Mouse (Mus musculus) adrenal gland, postnatal 25 days (tissue): Measurements from ENCODE around the gene Zfp629. TPM values are rescaled to one million over a fixed set of nuclear protein-coding genes. Genes with fewer than 3 reads are reported as not detected.
A peak's percentile ranks its signal among the peaks of the same experiment; 100 is the strongest.
"Not testable (repeated sequence)": the region's sequence is repeated elsewhere in the genome, so short reads cannot be mapped to it uniquely, and the experiment has no call there.

Experiments used
- DNase-seq: peaks from one replicate; pipeline ENCODE4 v3.0.0; 2021; ENCODE audit warnings: mixed read lengths
- long read RNA-seq: library from polyadenylated mRNA; stranded (forward); transcript quantifications from one replicate; pipeline ENCODE4 v2.0.0, GENCODE M21; 2021
- total RNA-seq: library from RNA; stranded (reverse); gene quantifications from 2 replicates; pipeline ENCODE4 v1.2.3, GENCODE M21; 2021

Gene Zfp629
- total RNA-seq = 25.1 and 25.4 TPM in 2 replicates
- long read RNA-seq, partial matches to known transcripts = 0 of 3 reads
- long read RNA-seq, other reads (novel, unspliced or antisense) = 3 of 3 reads

DNA sequence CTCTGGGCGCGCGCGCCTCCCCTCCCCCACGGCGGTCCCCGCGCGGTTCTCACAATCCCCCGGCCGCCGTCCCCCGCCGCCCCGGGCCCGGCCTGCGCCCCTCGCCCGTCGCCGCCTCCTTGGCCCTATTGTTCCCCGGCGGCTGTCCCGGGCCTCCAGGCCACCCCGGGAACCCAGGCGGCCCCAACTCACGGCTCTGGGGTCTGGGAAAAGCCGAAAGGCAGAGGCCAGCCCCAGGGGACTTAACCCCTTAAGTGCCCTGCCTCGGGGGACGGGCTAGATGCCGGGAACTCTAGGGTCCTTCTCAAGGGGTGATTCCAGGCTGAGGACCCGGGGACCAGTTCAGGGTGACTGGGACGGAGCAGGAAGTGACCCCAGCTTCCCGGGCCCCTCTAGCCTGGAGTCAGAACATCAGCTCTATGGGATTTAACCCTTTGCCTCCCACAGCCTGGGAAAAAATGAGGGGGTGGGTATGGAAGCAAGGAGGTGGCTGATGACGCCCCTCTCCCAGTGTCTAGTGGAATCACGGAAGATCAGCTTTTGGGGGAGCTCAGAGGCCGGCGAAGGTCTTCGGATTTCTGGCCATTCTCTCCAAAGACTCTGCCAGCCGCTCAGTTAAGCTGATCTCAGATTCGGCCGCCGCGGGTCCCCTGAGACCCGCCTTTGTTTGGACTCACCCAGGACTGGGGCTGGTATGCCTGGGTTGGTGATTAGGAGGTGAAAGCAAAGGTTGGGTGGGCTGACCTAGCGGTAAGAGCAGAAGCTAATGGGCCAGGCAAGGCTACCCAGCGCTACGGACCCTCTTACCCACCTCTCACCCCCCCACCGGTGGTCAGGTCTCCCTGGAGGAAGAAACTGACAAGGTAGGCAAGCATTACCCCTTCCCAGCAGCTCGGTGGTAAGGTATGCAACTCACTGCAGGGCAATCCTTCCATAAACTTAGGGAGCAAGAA, at the start of gene Zfp629:
Gene Zfp629 (minus strand): TSS at position 907 of the 953 bp plus-strand sequence.
- DNase-seq = peak; percentile 68

DNA sequence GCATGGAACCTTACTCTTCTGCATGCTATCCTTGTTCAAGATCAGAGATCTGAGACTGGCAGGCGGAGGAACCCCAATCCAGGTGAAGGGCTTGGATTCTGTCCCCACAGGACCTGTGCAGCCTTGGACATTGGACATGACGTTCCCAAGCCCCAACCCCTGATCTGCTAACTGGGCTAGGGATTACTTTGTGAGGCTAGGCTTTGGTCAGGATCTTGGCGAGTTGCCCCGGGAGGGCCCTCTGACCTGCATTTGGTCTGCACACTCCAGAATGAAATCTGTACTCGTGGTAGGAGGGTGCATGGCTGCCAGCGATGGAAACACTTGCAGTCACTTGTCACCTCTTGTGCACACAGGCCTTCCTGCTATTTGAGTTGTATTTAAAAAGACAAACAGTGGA, 47.3 kb upstream of the Zfp629 start:
- DNase-seq = no peak

DNA sequence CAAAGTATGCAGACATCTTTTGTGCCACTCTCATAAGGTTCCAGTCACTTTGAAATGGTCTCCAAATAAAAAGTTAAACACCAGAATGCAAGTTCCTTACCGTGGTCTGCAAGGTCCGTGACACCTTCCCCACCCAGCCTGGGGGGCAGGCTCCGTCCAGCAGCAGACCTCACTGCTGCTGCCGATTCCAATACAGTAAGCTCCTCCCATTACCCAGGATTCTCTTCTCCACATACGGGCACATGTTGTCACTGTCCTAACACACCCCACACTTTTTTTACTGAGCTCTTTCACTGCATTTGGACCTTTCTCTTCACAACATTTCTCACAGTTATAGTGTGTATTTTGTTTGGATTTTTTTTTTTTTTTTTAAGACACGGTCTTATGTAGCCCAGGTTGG, 46.2 kb upstream of the Zfp629 start:
- no peak for DNase-seq

DNA sequence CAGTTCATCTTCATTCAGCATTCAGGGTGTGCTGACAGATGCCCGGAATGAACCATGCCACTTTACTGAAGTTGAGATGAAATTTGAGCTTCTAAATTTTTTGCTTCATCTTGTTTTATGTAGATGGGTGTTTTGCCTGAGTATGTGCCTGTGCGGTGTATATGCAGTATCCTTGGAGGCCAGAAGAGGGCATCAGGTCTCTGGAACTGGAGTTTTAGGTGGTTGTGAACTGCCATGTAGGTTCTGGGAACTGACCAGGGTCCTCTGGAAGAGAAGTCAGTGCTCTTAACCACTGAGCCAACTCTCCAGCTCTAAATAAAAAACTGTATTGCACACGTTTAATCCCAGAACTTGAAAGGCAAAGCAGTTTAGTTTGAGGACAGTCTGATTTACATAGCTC, 45.3 kb upstream of the Zfp629 start:
- no peak for DNase-seq

DNA sequence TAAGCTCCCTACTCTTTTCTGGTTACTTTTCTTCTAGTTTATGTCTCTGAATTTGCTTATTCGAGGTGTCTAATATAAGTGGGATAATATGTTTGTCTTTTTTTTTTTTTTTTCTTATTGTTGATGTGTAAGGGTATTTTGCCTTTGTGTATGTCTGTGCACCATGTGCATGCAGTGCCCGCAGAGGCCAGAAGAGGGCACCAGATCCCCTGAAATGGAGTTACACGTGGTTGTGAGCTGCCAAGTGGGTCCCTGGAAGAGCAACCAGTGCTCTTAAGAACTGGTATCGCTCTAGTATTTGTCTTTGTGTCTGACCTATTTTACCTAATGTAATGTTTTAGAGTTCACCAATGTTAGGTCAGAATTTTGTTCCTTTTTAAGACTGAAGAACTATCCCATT, 41.3 kb upstream of the Zfp629 start:
- peak; percentile 78 for DNase-seq

DNA sequence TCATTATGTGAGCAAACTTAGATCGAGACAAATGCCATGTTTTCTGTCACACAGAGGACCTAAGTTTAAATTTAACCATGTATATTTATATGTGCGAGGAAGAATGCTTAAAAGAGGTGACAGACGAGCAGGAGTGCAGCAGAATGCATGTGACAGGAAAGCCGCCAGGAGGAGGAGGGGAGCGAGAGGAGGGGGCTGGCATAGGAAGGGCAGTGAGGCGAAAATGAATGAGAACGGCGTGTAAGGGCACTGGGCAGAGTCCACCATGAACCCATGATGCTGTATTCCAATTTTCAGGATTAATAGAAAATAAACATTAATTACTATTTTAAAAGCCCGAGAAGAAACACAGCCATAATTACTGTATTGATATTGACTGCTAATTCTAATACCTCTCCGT, 38.7 kb upstream of the Zfp629 start:
- no peak for DNase-seq

DNA sequence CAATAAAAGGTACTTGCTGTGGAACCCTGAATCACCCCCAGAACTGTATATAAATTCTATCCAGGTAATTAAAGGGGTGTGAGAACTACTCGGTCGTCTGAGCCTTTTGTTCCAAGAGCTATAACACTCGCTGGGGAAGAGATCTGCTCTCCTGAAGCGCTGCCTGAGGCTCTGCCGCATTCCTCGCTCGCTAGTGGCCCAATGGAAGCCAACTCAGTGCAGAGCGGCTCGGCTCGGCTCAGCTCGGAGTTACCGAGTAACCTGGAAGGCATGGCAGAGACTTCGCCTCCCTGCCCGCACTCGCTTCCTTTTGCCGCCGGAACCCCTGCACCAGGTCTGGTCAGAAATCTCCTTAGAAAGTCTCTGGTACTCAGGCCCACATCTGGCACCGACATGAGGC, 36.5 kb upstream of the Zfp629 start:
- no peak for DNase-seq

DNA sequence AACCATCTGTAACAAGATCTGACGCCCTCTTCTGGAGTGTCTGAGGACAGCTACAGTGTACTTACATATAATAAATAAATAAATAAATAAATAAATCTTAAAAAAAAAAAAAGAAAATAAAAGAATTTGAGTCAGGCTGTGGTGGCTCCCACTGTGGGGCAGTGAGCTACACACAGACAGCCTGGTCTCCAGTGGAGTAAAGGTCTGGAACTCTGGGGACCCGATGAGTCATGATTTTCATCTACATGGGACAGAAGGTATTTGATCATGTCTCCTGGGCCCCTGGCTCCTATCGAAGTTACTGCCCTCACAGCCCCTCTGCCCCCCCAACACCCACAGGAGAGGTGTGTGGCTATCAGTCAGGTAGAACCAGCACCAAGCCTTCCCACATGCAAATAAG, 36.0 kb upstream of the Zfp629 start:
- no peak for DNase-seq

DNA sequence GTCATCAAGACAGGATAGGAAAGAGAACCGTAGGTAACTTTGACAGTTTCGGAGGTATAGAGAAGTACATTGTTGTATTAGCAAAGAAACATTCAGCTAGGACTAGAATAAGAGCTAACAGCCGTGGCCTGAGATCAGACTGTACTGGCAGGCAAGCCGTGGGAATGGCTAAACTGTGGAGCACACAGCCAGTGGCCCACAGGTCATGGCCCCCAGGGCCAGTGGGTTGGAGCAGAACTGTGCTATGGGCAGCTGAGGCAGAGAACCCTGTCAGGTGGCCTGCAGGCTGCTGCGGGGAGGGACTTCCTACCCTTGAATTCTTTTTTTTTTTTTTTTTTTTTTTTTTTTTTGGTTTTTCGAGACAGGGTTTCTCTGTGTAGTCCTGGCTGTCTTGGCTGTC, 33.6 kb upstream of the Zfp629 start:
- DNase-seq = no peak

DNA sequence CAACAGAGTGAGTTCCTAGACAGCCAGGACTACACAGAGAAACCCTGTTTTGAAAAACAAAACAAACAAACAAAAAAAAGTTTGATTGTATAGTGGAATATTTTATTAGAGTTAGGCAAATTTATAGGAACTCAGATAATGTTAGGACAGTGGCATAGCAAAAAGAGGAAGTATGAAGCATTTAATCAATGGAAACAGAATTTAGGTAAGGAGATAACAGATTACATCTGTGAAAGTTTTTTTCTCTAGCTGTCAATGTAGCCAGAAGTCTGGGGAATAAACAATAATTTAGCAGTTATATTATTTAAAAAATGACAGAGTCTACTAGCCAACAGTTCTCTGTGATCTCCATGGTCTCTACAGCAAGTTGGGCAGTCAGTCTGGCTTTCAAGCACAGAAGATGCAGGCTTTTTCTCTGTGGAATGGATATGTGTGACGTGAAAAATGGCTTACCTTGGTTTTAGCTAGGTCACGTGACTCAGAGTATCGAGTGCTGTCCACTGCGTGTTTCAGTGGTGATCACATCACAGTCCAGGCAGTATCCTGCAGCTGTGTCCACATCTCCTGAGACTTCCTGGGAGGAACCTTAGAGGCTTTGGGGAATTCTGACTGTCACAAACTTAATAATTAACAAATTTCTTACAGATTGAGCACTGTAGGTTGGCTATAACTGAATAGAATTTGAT, 33.1 kb upstream of the Zfp629 start:
- DNase-seq = no peak

DNA sequence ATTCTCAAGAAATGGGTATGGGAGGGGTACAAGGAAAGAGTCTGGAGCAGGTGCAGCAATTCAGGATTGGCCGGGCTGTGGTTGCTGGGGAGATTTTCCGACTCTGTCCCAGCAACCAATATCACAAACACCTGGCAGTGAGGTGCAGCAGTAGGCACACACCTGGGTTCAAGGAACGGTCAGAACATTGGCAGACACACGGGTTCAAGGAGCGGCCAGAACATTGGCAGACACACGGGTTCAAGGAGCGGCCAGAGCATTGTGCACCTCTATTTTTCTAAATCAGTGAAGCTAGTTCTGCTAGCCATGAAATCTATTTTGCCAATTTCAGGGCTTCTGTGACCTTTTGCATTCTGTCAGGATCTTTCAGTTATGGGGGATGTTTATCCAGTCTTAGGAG, 32.0 kb upstream of the Zfp629 start:
- DNase-seq = not testable (repeated sequence)

DNA sequence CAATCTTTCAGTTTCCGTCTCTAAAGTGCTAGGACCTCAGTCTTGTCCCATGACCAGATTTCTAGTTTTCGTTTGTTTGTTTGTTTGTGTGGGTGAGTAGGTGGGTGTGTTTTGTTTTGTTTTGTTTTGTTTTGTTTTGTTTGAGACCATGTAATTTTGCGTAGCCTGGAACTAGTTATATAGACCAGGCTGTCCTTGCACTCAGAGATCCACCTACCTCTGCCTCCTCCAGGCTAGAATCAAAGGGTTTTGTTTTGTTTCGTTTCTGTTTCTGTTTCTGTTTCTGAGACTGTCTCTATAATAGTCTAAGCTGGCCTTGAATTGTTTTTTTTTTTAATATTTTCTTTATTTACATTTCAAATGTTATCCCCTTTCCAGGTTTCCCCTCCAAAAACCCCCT, 30.8 kb upstream of the Zfp629 start:
- no peak for DNase-seq

DNA sequence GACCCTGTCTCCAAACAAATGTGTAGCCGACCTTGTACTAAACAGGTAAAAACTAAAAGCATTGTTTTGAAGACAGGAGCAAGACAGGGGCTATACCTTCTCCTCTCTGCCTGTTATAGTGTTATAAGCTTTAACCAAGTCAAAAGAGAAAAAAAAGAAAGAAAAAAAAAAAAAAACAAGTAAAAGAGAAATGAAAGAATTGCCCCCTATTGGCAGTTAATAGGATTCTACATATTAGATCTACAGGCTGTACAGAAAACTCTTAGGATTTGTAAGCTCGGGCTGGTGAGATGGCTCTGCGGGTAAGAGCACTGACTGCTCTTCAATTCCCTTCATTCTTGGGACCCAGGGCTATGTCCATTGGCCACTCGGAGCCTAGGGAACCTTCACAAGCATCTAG, 26.7 kb upstream of the Zfp629 start:
- no peak for DNase-seq

DNA sequence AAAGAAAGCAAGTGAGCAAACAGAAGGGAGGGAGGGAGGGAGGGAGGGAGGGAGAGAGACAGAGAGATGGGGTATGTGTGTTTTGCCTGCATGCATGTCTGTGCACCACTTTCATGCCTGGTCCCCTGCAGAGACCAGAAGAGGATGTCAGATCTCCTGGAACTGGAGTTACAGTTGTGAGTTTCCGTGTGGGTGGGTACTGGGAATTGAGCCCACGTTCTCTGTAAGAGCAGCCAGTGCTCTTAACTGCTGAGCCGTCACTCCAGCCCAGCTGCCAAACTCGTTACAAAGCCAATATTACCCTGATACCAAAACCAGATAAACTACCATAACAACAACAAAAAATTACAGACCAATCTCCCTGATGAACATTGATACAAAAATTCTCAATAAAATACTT, 25.7 kb upstream of the Zfp629 start:
- DNase-seq = no peak

DNA sequence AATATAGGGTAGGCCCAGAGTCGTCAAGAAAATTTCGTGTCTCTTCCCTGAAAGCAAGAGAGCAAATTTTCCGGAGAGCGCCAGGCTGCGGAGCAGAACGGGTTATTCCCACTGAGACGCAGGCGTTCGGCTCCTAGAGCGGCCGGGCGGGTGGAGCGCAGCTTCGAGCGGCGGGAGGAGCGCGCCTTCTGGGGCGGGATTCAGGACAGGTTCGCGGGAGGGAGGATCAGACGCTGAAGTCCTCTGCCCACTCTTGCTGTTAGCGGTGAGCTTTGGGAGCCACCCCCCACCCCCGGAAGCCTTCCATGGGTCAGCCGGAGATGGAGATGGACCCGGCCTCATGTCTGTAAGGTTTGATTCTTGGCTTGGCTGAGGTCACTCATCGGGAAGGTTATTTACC, 21.4 kb upstream of the Zfp629 start:
- peak; percentile 84 for DNase-seq

DNA sequence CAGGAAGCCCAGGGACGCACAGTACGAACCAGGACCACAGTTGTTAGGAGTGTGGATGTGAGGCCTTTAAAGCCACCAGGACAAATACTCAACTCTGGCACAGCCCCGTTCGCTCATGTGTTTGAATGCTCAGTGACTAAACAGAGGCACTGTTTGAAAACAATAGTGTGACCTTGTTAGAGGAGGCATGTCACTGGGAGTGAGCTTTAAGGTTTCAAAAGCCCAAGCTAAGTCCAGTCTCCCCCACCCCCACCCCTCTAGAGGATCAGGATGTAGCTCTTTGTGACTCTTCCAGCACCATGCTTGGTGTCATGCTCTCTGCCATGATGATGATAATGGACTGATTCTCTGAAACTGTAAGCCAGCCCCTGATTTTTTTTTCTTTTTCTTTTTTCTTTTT, 15.8 kb upstream of the Zfp629 start:
- no peak for DNase-seq

DNA sequence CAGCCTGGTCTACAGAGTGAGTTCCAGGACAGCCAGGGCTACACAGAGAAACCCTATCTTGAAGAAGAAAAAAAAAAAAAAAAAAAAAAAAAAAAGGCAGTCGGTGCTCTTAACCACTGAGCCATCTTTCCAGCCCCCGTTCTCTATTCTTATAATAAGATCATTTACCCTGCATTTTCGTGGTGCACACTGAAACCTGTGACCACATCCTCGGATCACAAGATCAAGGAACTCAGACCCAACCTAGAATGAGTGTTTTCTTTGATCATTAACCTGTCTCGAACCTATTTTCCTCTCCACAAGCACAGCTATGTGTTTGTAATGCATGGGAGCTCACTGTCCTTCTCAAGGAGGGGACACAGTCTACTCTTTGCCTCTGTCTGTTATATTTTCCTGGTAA, 13.0 kb upstream of the Zfp629 start:
- no peak for DNase-seq

DNA sequence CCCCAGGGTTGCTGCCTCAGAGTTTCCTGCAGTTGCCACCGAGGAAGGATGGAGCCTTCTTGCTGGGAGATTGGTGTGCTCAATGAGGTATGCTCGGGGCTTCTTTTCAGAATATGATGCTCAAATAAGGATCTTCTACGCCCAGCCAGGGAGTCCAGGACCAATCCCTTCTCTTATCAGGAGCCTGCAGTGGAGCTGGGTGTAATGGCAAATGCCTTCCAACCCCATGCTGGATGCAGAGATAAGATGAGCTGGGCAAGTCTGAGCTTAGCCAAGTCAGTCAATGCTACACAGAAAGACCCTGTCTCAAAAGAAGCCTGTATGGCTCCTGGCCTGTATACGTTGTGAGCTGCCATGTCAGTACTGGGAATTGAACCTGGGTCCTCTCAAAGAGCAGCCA, 10.9 kb upstream of the Zfp629 start:
- no peak for DNase-seq

DNA sequence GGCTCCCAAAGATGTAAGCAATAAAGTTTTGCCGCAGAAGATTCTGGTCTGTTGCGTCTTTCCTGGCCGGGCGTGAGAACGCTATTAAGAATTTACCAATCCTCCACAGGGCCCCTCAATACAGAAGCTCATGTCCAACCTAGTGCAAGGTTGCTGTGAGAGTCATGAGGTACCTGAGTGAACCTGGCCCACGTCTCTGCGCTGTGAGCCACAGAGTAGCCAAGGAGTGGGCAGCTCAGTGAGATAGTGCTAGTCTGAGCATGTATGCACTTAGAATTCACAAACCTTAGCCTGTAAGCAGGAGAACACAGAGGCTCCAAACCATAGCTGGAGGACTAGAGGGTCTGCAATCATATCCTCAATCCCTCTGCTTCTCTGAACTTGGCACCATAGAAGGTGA, 10.4 kb upstream of the Zfp629 start:
- DNase-seq = no peak

DNA sequence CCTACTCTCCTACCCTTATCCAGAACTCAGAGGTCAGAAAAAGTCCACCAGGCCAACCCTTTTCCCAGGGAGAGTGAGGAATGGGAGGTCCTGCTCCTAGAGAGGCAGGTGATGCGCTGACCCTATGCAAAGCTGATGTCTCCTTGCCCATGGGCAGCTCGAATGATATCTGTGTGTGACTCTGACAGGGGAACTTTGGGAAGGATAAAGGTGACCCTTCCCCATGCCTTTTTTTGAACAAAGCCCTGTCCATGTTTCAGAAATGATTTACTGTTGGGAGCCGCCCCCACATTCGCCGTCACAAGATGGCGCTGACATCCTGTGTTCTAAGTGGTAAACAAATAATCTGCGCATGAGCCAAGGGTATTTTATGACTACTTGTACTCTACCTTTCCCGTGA, 2.8 kb upstream of the Zfp629 start:
- not testable (repeated sequence) for DNase-seq

DNA sequence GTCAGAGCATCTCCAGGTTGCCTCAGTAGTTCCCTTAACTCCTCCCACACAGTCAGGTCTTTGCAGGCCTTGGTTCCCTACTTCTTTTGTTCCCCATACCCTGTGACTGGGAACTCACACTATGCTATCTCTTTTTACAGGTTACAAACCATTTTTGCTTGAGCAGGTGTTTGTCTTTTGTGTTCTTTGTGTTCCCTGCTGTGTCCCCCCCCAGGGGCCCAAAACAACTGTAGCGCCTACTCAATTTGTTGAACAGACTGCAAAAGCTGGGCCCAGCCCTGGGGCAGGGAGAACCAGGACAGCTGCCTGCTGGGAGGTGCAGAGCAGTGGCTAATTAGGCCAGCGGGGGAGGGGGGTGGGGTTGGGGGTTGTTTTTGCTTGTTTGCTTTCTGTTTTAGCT, 2.4 kb upstream of the Zfp629 start:
- DNase-seq = no peak

DNA sequence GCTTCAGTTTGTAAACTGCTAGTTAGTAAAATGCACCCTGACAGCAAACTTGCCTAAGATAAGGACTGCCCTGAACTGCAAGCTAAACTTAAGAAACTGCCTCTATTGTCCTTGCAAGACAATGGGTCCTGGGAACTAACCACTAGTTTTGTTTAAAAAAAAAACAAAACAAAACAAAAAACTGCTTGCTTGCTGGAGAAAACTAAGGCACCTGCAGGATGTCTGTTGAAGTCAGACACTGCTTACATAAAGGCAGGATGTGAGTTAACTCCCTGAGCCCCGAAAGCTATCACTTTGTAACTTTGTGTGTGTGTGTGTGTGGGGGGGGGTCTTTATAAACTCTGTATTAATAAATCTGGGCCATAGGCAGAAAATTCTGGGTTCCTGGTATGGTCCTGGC, 1.3 kb upstream of the Zfp629 start:
- DNase-seq = no peak

DNA sequence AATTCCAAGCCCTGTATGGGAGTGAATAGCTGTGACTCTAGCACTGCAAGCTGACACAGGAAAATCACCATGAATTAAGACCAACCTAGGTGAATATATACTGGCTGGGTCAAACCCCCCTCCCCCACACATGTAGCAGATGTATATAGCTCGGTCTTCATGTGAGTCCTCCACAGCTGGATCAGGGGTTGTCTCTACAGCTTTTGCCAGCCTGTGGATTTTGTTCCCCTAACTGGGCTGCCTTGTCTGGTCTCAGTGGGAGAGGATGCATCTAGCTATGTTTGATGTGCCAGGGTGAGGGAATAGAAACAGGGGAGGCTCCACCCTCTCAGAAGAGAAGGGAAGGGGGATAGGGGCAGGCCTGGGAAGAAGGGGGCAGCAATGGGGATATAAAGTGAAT, 739 bp upstream of the Zfp629 start:
- no peak for DNase-seq

DNA sequence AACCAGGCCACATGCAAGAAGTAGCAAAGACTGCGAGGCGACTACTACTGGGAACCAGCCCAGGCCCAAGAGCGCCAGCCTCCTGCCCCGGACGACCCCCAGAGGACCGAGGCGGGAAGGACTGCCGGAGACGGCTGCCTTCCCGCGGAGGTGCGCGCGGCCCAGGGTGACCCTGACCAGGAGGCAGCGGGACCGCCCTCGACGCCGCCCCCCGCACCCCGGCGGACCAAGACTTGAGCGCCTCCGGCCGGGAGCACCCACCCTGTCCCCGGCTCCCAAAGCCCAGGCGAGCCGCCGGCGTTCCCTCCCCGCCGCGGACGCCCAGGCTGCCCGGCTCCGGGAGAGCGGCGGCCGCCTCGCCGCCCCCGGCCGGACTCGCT, 1.1 kb downstream of the Zfp629 start:
- peak; percentile 77 for DNase-seq
